Mouse (Mus musculus): Measurements from ENCODE around the gene Vma21.

DNA sequence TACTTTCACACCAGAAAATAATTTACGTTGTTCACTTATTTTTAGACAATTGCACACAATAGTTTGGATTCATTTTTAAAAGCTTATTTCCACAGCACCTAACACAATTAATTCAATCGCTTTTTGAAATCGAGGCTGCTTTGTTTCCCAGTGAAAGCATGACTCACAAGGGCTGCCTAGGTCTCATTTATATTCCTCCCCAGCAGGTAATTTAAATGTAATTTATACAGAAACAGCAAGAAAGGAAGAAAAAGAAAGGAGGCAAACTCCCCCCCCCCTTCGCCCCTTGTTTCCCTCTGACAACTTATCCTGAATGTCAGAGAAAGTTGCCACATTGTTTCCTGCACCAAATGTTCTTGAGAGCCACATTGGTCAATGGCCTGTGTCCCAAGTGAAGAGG, 23.2 kb downstream of the Vma21 start:
- TF ChIP-seq CTCF (IDR thresholded peaks at IDR 0.05; ENCODE audit: low read depth) (no peak), EP300 (IDR thresholded peaks at IDR 0.05; ENCODE audit: low read depth) (no peak)

Data from heart, postnatal 0 days (tissue).